Mouse (Mus musculus) hindbrain, embryonic 14.5 days (tissue): ENCODE data around the gene Cetn4. TPM values are rescaled to one million over a fixed set of nuclear protein-coding genes. Genes with fewer than 3 reads are reported as not detected.

Source experiments
- ATAC-seq: fragments of 200-750 bp; cut with Nextera tagmentation; 2 replicates; pipeline ENCODE4 v1.8.0; 2017; ENCODE audit warnings: moderate number of reproducible peaks, mild to moderate bottlenecking, moderate TSS enrichment, moderate library complexity; ENCODE audit not compliant: low FRiP score
- DNase-seq: peaks from one replicate; pipeline ENCODE4 v3.0.0-alpha.2; 2015; ENCODE audit warnings: low spot score
- H3K27ac ChIP-seq: fragments of 300-500 bp; sonication (generic); 2 replicates; pipeline ENCODE4 v1.5.1; 2014; ENCODE audit warnings: mild to moderate bottlenecking, moderate library complexity
- H3K27me3 ChIP-seq: fragments of 300-500 bp; sonication (generic); 2 replicates; pipeline ENCODE4 v1.6.1; 2014; ENCODE audit warnings: mild to moderate bottlenecking, low read length, mixed read lengths; ENCODE audit not compliant: control insufficient read depth, insufficient read depth
- H3K36me3 ChIP-seq: fragments of 300-500 bp; sonication (generic); replicated peaks from 2 replicates; pipeline ENCODE4 v1.6.1; 2014; ENCODE audit not compliant: control insufficient read depth, insufficient read depth
- H3K4me1 ChIP-seq: fragments of 300-500 bp; sonication (generic); replicated peaks from 2 replicates; pipeline ENCODE4 v1.6.1; 2014; ENCODE audit warnings: antibody characterized with exemption, low read length, mixed read lengths; ENCODE audit not compliant: control insufficient read depth, insufficient read depth
- H3K4me2 ChIP-seq: fragments of 300-500 bp; sonication (generic); replicated peaks from 2 replicates; pipeline ENCODE4 v1.6.1; 2014; ENCODE audit warnings: mild to moderate bottlenecking, moderate library complexity
- H3K4me3 ChIP-seq: fragments of 300-500 bp; sonication (generic); replicated peaks from 2 replicates; pipeline ENCODE4 v1.5.1; 2014; ENCODE audit warnings: mild to moderate bottlenecking, low read length
- H3K9ac ChIP-seq: fragments of 300-500 bp; sonication (generic); 2 replicates; pipeline ENCODE4 v1.6.1; 2014
- H3K9me3 ChIP-seq: fragments of 300-500 bp; sonication (generic); 2 replicates; pipeline ENCODE4 v1.6.1; 2016; ENCODE audit warnings: low read length; ENCODE audit not compliant: control insufficient read depth
- WGBS: fragments of 180-500 bp; shearing (Covaris S2); extraction: QIAGEN DNeasy Blood & Tissue Kit; methylation state at CpG from one replicate; pipeline ENCODE4 v1.1.7; 2014; 5-methylcytosine and 5-hydroxymethylcytosine counted together
- polyA plus RNA-seq: library from polyadenylated mRNA; unstranded; fragments of >200 nt; fragmentation: Nextera tagmentation; extraction: Ambion mirVana; gene quantifications from 2 replicates; pipeline ENCODE4 v1.2.1, GENCODE M21; 2014

Cetn4 gene
- polyA plus RNA-seq, 1 experiment from 2014 or later = 1.5 TPM

DNA sequence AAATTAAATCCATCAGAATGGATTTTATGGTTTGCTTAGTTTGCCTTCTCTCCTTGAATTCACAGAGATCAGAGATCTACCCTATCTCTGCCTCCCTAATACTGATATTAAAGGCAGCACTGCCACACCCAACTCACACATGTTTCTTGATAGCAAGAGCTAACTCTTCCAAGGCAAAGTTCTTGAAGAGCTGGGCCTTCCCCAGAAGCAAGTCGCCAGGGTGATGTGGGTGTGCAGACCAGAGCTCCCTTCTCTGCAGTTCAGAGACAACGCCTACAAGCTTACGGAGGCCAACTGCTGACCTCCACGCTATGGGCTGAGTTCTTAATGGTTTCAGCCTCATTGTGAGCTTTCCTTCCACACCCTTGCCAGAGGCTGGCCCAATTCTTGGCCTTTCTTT lies 29.3 kb downstream of the Cetn4 start:
- ATAC-seq (no peak), DNase-seq (no peak)
- Histone ChIP-seq H3K9me3 (no peaks in the 10 kb centered on the region), H3K36me3 (no peaks in the 10 kb centered on the region), H3K27me3 (no peaks in the 10 kb centered on the region), H3K4me1 (no peaks in the 10 kb centered on the region), H3K4me2 (no peak overlapping the region), H3K4me3 (no peak overlapping the region), H3K9ac (no peak overlapping the region), H3K27ac (no peak overlapping the region)
- 90% methylated on average over 4 of the region's 4 CpGs for WGBS

DNA sequence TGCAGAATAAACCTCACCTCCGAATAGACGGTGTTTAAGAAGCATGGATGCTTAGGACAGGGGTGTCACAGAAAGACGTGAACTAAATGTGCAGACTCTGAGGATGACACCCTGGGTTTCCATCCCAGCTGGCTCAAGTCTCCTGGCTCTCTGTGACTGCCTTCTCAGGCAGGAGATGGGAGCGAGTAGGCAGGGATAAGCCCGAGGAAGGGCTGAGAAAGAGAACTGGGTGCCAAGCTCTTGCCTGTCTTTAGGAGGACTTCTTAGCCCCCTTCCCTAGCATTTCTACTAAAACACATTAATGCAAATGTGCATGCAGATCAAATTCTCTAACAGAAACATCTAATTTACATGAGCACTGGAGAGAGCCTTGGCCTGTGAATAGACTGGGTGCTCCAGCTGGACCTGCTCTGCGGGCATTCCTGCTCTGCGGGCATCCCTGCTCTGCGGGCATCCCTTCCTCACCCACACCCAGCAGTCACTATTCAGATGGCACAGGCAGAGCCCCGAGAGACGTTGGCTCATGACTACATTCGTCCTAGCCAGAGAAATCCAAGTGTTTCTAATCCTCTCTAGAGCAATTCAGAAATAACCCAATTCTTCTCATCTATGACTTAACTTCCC lies 30.1 kb downstream of the Cetn4 start:
- H3K27me3 ChIP-seq = no peaks in the 10 kb centered on the region
- DNase-seq = no peak
- WGBS = 82% methylated on average over 11 of the region's 11 CpGs
- no peaks in the 10 kb centered on the region for H3K9me3 ChIP-seq
- H3K9ac ChIP-seq = no peak overlapping the region
- H3K4me2 ChIP-seq = no peak overlapping the region
- H3K4me3 ChIP-seq = no peak overlapping the region
- H3K4me1 ChIP-seq = no peaks in the 10 kb centered on the region
- no peak for ATAC-seq
- no peak overlapping the region for H3K27ac ChIP-seq
- no peaks in the 10 kb centered on the region for H3K36me3 ChIP-seq

DNA sequence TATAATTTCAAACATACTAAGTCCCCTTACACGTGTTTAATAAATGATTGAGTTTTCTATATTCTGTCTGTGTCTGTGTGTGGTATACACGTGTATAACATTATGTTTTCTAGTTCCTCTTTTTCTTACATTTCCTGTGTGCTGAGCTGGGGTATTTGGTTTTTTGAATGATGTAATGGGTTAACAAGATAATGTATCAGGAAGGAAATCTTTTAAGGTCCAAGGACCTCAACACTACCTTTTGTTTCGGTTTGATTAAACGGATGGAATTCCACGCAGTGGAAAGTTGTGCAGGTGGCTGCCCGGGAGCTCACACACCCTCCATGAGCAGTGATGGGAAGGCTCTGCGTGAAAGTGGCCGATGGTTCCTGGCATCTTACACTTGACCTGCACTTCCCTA lies 31.6 kb downstream of the Cetn4 start:
- H3K27ac ChIP-seq = no peak overlapping the region
- DNase-seq = no peak
- no peak overlapping the region for H3K4me3 ChIP-seq
- H3K9ac ChIP-seq = no peak overlapping the region
- no peak overlapping the region for H3K4me2 ChIP-seq
- no peaks in the 10 kb centered on the region for H3K9me3 ChIP-seq
- ATAC-seq = no peak
- no peaks in the 10 kb centered on the region for H3K4me1 ChIP-seq
- H3K36me3 ChIP-seq = no peaks in the 10 kb centered on the region
- H3K27me3 ChIP-seq = no peaks in the 10 kb centered on the region
- 86% methylated on average over 8 of the region's 8 CpGs for WGBS

DNA sequence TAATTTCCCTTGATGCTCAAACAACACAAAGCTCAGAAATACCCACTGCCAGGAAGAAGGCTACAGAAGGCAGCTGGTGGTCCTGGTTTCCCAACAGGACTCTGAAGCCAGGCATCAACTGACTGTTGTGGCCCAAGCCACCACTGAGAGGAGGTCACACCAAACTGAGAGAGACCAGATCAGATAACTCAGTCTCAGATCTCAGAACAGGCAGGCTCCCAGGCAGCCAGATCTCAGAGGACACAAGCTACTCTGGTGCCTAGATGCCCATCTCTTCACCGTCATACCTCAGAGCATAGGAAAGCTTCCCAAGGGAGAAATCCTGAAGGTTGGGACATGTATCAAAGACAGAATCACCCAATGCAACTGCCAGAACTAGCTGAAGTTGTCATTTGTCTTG lies 32.3 kb downstream of the Cetn4 start:
- Histone ChIP-seq H3K4me1 (no peaks in the 10 kb centered on the region), H3K27me3 (no peaks in the 10 kb centered on the region), H3K27ac (no peak overlapping the region), H3K9ac (no peak overlapping the region), H3K9me3 (no peaks in the 10 kb centered on the region), H3K36me3 (no peaks in the 10 kb centered on the region), H3K4me2 (no peak overlapping the region), H3K4me3 (no peak overlapping the region)
- 87% methylated on average over 1 of the region's 1 CpGs for WGBS
- DNase-seq = no peak
- ATAC-seq = no peak

DNA sequence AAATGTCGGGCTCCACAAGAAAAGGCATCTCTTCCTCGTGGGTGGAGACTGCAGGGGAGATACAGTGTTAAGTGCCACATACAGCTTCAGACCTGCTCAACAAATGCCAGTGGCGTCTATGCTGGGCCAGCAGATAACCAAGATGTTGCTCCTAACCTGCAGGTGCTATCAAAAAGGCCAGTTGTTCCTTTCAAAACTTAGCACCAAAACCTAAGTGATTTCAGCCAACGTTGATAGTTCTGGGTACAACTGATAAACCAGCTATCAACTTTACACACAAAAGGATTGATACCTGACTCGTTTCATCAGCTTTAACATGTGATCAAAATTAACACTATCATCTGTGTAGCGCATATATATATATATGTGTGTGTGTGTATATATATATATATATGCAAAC lies 37.8 kb downstream of the Cetn4 start:
- H3K27ac ChIP-seq = no peak overlapping the region
- H3K9ac ChIP-seq = no peak overlapping the region
- no peaks in the 10 kb centered on the region for H3K4me1 ChIP-seq
- ATAC-seq (no peak), DNase-seq (no peak)
- H3K9me3 ChIP-seq = no peaks in the 10 kb centered on the region
- no peak overlapping the region for H3K4me3 ChIP-seq
- no peak overlapping the region for H3K4me2 ChIP-seq
- WGBS = 83% methylated on average over 6 of the region's 6 CpGs
- H3K36me3 ChIP-seq = no peaks in the 10 kb centered on the region
- H3K27me3 ChIP-seq = no peaks in the 10 kb centered on the region

DNA sequence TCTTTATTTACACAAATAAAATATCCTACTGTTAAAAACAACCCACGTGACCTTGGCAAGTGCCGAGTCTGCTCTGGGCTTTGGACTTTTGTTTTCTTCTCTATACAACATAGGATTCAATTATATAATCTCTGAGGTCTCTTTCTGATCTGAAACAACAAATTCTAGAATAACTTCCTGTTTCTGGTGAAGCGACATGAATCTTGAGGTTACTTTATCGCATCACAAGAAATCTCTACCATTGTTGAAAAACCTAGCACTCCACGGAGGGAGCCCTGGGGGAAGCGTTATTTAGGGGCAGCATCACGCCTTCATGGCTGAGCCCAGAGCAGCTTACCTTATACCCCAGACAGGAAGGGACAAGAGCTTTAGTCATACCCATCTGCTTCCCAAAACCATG lies 39.4 kb downstream of the Cetn4 start:
- WGBS = 88% methylated on average over 7 of the region's 7 CpGs
- H3K4me1 ChIP-seq = no peaks in the 10 kb centered on the region

DNA sequence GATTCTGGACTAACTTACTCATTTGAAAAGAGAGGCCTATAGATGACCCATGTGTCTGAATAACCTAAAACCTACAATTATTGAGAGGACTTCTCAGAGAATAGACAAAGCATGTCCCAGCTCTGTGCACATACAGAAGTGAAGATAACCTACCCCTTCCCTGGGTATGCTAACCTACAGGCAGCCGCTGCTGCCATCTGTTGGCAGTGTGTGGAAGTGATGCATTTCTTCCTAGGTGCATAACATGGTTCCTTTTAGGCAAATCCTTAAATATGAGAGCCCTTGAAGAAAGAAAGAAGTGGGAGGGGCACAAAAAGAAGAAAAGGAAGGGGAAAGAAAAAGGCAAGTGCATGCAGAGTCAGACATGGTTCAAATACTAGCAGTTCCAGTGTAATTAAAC lies 41.3 kb downstream of the Cetn4 start:
- no peak overlapping the region for H3K9ac ChIP-seq
- DNase-seq (peak; percentile 40), ATAC-seq (no peak; the same call in 1 of the 2 replicates)
- H3K27me3 ChIP-seq = no peaks in the 10 kb centered on the region
- no peak overlapping the region for H3K27ac ChIP-seq
- no peak overlapping the region for H3K4me2 ChIP-seq
- no peak overlapping the region for H3K4me3 ChIP-seq
- H3K4me1 ChIP-seq = no peaks in the 10 kb centered on the region
- no peaks in the 10 kb centered on the region for H3K9me3 ChIP-seq
- 9% methylated on average over 1 of the region's 1 CpGs for WGBS
- H3K36me3 ChIP-seq = no peaks in the 10 kb centered on the region

More for the DNA sequence above, 39.4 kb downstream of the Cetn4 start:
- H3K27me3 ChIP-seq = no peaks in the 10 kb centered on the region
- ATAC-seq (no peak), DNase-seq (no peak)
- no peak overlapping the region for H3K4me2 ChIP-seq
- no peaks in the 10 kb centered on the region for H3K36me3 ChIP-seq
- no peak overlapping the region for H3K27ac ChIP-seq
- no peaks in the 10 kb centered on the region for H3K9me3 ChIP-seq
- no peak overlapping the region for H3K9ac ChIP-seq
- no peak overlapping the region for H3K4me3 ChIP-seq

DNA sequence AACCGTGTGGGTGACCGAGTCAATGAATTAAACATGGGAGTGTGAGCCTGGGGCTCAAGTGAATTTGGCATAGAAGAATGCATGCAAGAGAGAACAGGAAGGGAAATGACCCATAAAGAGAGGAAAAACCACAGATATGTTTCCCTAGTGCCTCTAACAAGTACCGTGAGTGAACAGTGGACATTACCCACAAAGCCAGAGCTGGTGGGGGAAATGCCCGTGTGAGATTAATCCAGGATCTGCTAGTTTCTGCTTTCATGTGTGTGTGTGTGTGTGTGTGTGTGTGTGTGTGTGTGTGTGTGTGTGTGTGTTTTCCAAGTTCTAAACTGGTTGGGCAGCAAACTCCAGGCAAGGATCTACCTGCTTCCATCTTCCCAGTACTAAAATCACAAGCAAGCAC lies 42.6 kb downstream of the Cetn4 start:
- no peak overlapping the region for H3K9ac ChIP-seq
- H3K4me3 ChIP-seq = no peak overlapping the region
- WGBS = 94% methylated on average over 4 of the region's 4 CpGs
- DNase-seq (no peak), ATAC-seq (no peak)
- no peak overlapping the region for H3K27ac ChIP-seq
- no peaks in the 10 kb centered on the region for H3K4me1 ChIP-seq
- H3K36me3 ChIP-seq = no peaks in the 10 kb centered on the region
- no peaks in the 10 kb centered on the region for H3K27me3 ChIP-seq
- no peak overlapping the region for H3K4me2 ChIP-seq
- H3K9me3 ChIP-seq = no peaks in the 10 kb centered on the region

DNA sequence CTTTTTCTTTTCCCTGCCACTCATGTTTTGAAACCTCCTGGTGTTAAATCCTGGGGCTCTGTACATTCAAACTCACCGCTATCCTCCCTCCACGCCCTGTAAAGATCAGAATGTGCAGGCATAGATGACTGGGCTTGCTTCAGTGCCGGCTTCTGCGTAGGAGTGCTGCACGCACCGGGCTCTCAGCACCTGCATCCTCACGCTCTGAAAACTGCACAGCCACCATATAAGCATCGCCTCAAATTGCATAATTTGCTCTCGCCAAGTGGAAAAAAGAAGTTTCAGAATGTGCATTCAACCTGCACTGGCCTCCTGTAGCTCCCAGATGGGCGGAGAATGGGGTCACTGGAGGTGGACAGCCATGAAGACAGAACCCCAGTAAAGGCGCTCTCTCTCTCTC lies 44.2 kb downstream of the Cetn4 start:
- Histone ChIP-seq H3K27ac (no peak overlapping the region), H3K9me3 (no peaks in the 10 kb centered on the region), H3K4me1 (no peaks in the 10 kb centered on the region), H3K9ac (no peak overlapping the region), H3K4me2 (no peak overlapping the region), H3K36me3 (no peaks in the 10 kb centered on the region), H3K4me3 (no peak overlapping the region), H3K27me3 (no peaks in the 10 kb centered on the region)
- DNase-seq (no peak), ATAC-seq (no peak)
- 87% methylated on average over 11 of the region's 11 CpGs for WGBS
